Mouse (Mus musculus) megakaryocyte, embryonic 14.5 days (primary cell): ENCODE results near the gene Cep41.

Experiments
- FLI1 ChIP-seq: IDR thresholded peaks from 2 replicates; pipeline ENCODE4 v1.6.1; 2012; ENCODE audit warnings: low read length, inconsistent platforms, mixed read lengths
- GATA1 ChIP-seq: IDR thresholded peaks from 3 replicates; pipeline ENCODE4 v1.6.1; 2012; ENCODE audit warnings: mixed read lengths, low read length, inconsistent platforms, borderline replicate concordance

DNA sequence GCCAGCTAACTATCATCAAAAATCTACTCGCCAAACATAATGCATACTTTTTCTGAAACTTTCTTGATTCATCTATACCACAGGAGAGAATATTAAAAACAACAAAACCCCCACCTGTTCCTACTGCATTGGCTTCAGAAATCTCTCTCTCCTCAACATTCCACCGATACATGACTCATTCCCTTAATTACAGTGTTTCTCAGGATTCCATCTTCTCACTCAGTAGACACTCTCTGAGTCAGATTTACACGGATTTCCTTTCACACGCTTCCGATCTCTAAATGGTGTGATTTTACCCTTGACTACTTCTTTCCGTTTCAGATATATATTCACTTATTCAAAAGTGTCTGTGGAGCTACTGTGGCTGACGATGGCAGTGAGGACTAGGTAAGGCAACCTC lies 6.4 kb downstream of the Cep41 start:
- no peak for TF ChIP-seq FLI1
- no peak for TF ChIP-seq GATA1
